Mouse (Mus musculus): ENCODE measurements around the gene Hist2h2bb. TPM values are rescaled to one million over a fixed set of nuclear protein-coding genes. Genes with fewer than 3 reads are reported as not detected.

Gene Hist2h2bb
- polyA plus RNA-seq, 1 experiment from 2014 or later: 5.3 TPM

Small RNAs within 50 kb of the gene (microRNA-seq; reads per million reads assigned to microRNA genes)
- not detected for gene Gm44492
- gene Gm47311: not detected
- not detected for gene Gm47313

Other genes starting within 250 kb of the Hist2h2bb start
- 28.0 and 28.5 TPM in 2 replicates for gene Vps45, start 211.3 kb upstream of the Hist2h2bb start, polyA plus RNA-seq (2015; fragmentation: Nextera tagmentation; extraction: Ambion mirVana)
- 14.7 and 15.5 TPM in 2 replicates for gene Otud7b, start 165.2 kb upstream of the Hist2h2bb start, polyA plus RNA-seq (2015; fragmentation: Nextera tagmentation; extraction: Ambion mirVana)
- gene Mtmr11, start 107.7 kb upstream of the Hist2h2bb start, polyA plus RNA-seq (2015; fragmentation: Nextera tagmentation; extraction: Ambion mirVana): 24.5 TPM in 2 replicates
- 142 and 154 TPM in 2 replicates for gene Sf3b4, start 97.4 kb upstream of the Hist2h2bb start, polyA plus RNA-seq (2015; fragmentation: Nextera tagmentation; extraction: Ambion mirVana)
- gene Sv2a, start 88.6 kb upstream of the Hist2h2bb start, polyA plus RNA-seq (2015; fragmentation: Nextera tagmentation; extraction: Ambion mirVana): 3.2 and 3.4 TPM in 2 replicates
- gene Bola1, start 50.0 kb upstream of the Hist2h2bb start, polyA plus RNA-seq (2015; fragmentation: Nextera tagmentation; extraction: Ambion mirVana): 65.2 and 66.2 TPM in 2 replicates
- 0.70 TPM in 1 of 2 replicates, not detected in the other for gene Hist2h2ab, start 49.9 kb upstream of the Hist2h2bb start, polyA plus RNA-seq (2015; fragmentation: Nextera tagmentation; extraction: Ambion mirVana)
- 2.8 and 4.7 TPM in 2 replicates for gene Hist2h2ac, start 48.9 kb upstream of the Hist2h2bb start, polyA plus RNA-seq (2015; fragmentation: Nextera tagmentation; extraction: Ambion mirVana)
- 6.7 and 7.3 TPM in 2 replicates for gene Hist2h2be, start 48.6 kb upstream of the Hist2h2bb start, polyA plus RNA-seq (2015; fragmentation: Nextera tagmentation; extraction: Ambion mirVana)
- gene Hist2h3c2, start 30.6 kb upstream of the Hist2h2bb start, polyA plus RNA-seq (2015; fragmentation: Nextera tagmentation; extraction: Ambion mirVana): 2.9 and 3.7 TPM in 2 replicates
- 37.3 and 43.2 TPM in 2 replicates for gene Hist2h2aa2, start 29.5 kb upstream of the Hist2h2bb start, polyA plus RNA-seq (2015; fragmentation: Nextera tagmentation; extraction: Ambion mirVana)
- gene Hist2h2aa1, start 24.3 kb upstream of the Hist2h2bb start, polyA plus RNA-seq (2015; fragmentation: Nextera tagmentation; extraction: Ambion mirVana): 13.7 and 14.1 TPM in 2 replicates
- gene Hist2h3c1, start 23.1 kb upstream of the Hist2h2bb start, polyA plus RNA-seq (2015; fragmentation: Nextera tagmentation; extraction: Ambion mirVana): 1.3 and 1.8 TPM in 2 replicates
- gene Hist2h4, start 6.4 kb upstream of the Hist2h2bb start, polyA plus RNA-seq (2015; fragmentation: Nextera tagmentation; extraction: Ambion mirVana): 5.3 and 5.8 TPM in 2 replicates
- gene Hist2h3b, start 1.1 kb upstream of the Hist2h2bb start, polyA plus RNA-seq (2015; fragmentation: Nextera tagmentation; extraction: Ambion mirVana): 21.2 and 30.8 TPM in 2 replicates
- 3.6 and 3.7 TPM in 2 replicates for gene Fcgr1, start 24.2 kb downstream of the Hist2h2bb start, polyA plus RNA-seq (2015; fragmentation: Nextera tagmentation; extraction: Ambion mirVana)
- gene BC107364, start 182.6 kb downstream of the Hist2h2bb start, polyA plus RNA-seq (2015; fragmentation: Nextera tagmentation; extraction: Ambion mirVana): 0.12 and 0.21 TPM in 2 replicates

Data from intestine, embryonic 16.5 days (tissue).